Mouse (Mus musculus) testis, adult 2 months (tissue): Measurements from ENCODE around the gene Nedd9. TPM values are rescaled to one million over a fixed set of nuclear protein-coding genes. Genes with fewer than 3 reads are reported as not detected.

Experiments used
- H3K27ac ChIP-seq: fragments of 200-500 bp; 2 replicates; pipeline ENCODE4 v1.5.1; 2012; ENCODE audit warnings: low read depth, low read length; ENCODE audit not compliant: control insufficient read depth, insufficient read depth
- H3K27me3 ChIP-seq: fragments of 200-500 bp; 2 replicates; pipeline ENCODE4 v1.6.1; 2012; ENCODE audit warnings: mild to moderate bottlenecking, low read length, moderate library complexity; ENCODE audit not compliant: control insufficient read depth, insufficient read depth
- H3K36me3 ChIP-seq: fragments of 200-500 bp; 2 replicates; pipeline ENCODE4 v1.6.1; 2012; ENCODE audit warnings: mild to moderate bottlenecking, low read length; ENCODE audit not compliant: control insufficient read depth, insufficient read depth
- H3K4me1 ChIP-seq: fragments of 200-500 bp; 2 replicates; pipeline ENCODE4 v1.6.1; 2012; ENCODE audit warnings: low read length; ENCODE audit not compliant: control insufficient read depth, insufficient read depth
- H3K4me3 ChIP-seq: fragments of 200-500 bp; 2 replicates; pipeline ENCODE4 v1.5.1; 2012; ENCODE audit warnings: low read depth, mild to moderate bottlenecking, low read length, moderate library complexity, mixed read lengths; ENCODE audit not compliant: control insufficient read depth
- CTCF ChIP-seq: fragments of 200-500 bp; IDR thresholded peaks from 2 replicates; pipeline ENCODE4 v1.5.1; 2012; ENCODE audit warnings: low read depth, mild to moderate bottlenecking, inconsistent platforms, low read length, moderate library complexity; ENCODE audit not compliant: control insufficient read depth, insufficient read depth, insufficient replicate concordance
- POLR2A ChIP-seq: fragments of 200-500 bp; IDR thresholded peaks from 2 replicates; pipeline ENCODE4 v1.6.1; 2012; ENCODE audit warnings: low read depth, mild to moderate bottlenecking, inconsistent platforms, low read length, moderate library complexity; ENCODE audit not compliant: control insufficient read depth
- polyA plus RNA-seq: library from polyadenylated mRNA; depleted of rRNA; stranded (reverse); fragments of >200 nt; gene quantifications from 2 replicates; pipeline ENCODE4 v1.2.3, GENCODE M21; 2012

The Nedd9 gene
- polyA plus RNA-seq, 1 experiment, result 3.0 TPM

DNA sequence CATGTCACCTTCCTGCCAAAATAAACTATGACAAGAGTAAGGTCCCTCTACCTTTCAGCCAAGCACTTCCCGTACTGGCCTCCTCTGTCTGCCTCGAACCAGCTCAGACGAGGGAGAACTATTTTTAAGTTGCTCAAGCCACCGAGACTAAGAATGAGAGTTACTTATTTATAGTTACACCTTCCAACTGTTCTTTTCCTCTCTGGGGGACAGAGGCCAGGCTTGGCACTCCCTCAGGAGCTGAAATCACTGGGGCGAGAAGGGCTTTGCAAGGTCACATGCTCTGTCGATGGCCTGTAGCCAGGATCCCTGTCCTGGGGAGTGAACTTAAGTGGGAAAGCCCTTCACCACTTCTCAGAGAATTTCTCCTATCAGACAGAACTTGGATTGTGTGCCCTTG lies 150.9 kb downstream of the Nedd9 start:
- Histone ChIP-seq H3K36me3 (no peaks in the 10 kb centered on the region), H3K4me3 (no peak overlapping the region), H3K27ac (no peak overlapping the region), H3K27me3 (no peaks in the 10 kb centered on the region), H3K4me1 (peaks cover 7% of the 10 kb centered on the region)
- TF ChIP-seq POLR2A, result no peak
- no peak for TF ChIP-seq CTCF

DNA sequence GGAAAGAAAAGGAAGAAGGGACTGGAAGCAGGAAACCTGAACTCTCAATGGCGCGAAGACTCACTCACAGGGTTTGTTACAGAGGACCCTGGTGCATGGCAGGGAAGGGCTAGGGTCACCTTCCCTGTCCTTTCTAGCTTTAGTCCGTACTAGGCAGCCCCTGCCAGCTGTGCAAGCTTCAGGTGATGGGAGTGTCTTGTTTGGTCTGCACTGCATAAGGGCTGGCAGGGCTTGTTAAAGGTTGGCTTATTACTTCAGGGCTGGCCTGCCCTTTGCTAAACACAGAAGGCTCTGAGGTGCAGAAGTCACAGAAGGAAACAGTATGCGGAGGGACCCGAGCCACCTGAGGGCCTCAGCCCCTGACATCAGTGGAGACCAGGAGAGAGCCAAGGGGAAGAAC lies 151.4 kb downstream of the Nedd9 start:
- H3K27ac ChIP-seq, result no peak overlapping the region
- peaks cover 7% of the 10 kb centered on the region for H3K4me1 ChIP-seq
- no peak overlapping the region for H3K4me3 ChIP-seq
- H3K36me3 ChIP-seq, result no peaks in the 10 kb centered on the region
- H3K27me3 ChIP-seq, result no peaks in the 10 kb centered on the region
- TF ChIP-seq CTCF (no peak), POLR2A (no peak)

DNA sequence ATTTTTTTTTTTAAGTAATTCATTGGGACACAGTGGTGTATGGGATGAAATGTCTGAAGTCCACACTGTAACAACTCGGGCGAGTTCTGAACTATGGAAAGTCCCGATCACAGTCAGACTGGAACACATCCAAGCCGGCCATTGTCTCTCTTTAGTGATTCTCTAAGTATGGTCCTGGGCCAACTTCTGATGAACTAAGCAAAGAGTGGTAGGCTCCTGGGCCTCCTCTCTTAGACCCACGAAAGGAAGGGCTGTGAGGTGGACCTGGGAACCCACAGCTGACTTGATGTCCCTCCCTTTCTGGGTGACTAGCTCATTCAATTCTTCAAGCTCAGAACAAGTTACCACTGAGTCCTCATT lies 152.5 kb downstream of the Nedd9 start:
- H3K27ac ChIP-seq, result no peak overlapping the region
- no peak overlapping the region for H3K4me3 ChIP-seq
- TF ChIP-seq POLR2A (no peak), CTCF (no peak)
- no peaks in the 10 kb centered on the region for H3K27me3 ChIP-seq
- no peaks in the 10 kb centered on the region for H3K36me3 ChIP-seq
- H3K4me1 ChIP-seq, result peaks cover under 1% of the 10 kb centered on the region; the same call in 1 of the 2 replicates

DNA sequence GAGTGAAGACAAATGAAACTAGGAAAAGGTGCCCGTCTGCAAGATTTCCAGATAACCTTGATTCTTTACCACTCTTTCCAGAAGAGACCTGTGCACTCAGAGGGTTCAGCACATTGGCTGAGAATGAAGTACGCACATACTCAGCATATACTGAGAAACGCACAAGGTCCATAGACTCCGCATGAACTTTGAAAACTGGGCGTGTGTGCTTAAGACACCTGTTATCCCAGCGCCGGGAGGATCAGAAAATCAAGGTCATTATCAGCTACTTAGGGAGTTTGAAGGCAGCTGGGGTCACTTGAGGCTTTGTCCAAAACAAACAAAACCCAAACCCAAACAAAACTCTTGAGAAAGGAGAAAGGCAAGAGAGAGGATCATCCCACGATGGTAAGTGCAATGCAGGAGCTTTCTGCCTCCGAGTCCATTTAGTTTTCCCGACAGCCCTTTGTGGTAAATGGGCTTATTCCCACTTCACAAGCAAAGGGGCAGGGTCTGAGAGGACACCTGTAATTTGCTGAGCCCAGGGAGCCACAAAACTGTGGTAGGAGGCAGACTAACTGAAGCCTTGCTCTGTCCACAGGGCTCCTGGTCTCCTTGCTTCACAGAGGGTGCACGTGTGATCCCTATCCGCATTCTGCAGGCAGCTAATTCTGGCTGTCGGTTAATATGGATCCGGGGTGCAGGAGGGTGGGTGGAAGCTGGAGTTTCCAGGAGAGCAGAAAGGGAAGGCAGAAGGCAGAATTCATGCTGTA lies 153.1 kb downstream of the Nedd9 start:
- H3K27ac ChIP-seq, result no peak overlapping the region
- H3K4me3 ChIP-seq, result no peak overlapping the region
- no peak for TF ChIP-seq CTCF
- TF ChIP-seq POLR2A, result no peak
- H3K4me1 ChIP-seq, result no peaks in the 10 kb centered on the region
- H3K36me3 ChIP-seq, result no peaks in the 10 kb centered on the region
- no peaks in the 10 kb centered on the region for H3K27me3 ChIP-seq

GRCm38 (mm10) chr13:41331671-41332340 lies 155.4 kb downstream of the Nedd9 start:
- Histone ChIP-seq H3K36me3 (no peaks in the 10 kb centered on the region), H3K27ac (no peak overlapping the region), H3K4me1 (no peaks in the 10 kb centered on the region), H3K4me3 (no peak overlapping the region), H3K27me3 (no peaks in the 10 kb centered on the region)
- TF ChIP-seq CTCF (no peak), POLR2A (no peak)

DNA sequence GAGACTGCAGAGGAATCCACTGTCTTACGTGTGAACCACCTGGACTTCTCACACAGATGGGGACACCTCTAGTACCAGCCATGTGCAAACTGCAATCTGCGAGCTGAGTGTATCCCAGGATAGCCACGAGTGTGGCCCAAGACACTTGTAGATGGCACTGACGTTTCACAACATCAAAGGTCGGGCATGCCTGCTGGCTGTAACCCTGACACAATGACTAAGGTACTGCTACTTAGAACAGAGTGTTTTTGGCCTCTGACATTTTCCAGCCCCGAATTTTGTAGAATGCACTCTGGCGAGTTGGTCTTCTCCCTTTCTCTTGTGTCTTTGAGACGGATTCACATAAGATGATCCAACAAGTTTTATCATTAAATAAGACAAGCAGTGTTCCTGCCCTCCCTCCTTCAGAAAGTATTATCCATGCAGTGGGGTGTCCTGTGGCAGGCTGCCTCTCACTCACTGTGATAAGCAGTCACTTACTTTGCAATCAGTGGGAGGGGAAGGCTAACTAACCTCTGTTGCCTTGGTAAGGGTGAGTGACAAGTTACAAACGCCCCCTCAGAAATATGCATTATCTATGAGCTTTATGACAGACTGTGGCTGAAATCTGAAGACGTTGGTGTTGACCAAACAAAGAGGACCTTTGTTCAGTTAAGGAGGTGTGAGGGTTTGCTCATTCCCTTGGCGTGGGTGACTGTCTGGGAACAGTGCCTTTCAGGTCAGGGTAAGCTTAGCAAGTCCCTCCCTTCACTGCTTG lies 156.4 kb downstream of the Nedd9 start:
- Histone ChIP-seq H3K4me1 (no peaks in the 10 kb centered on the region), H3K4me3 (no peak overlapping the region), H3K27me3 (no peaks in the 10 kb centered on the region), H3K36me3 (no peaks in the 10 kb centered on the region), H3K27ac (no peak overlapping the region)
- TF ChIP-seq CTCF, result no peak
- TF ChIP-seq POLR2A, result no peak

DNA sequence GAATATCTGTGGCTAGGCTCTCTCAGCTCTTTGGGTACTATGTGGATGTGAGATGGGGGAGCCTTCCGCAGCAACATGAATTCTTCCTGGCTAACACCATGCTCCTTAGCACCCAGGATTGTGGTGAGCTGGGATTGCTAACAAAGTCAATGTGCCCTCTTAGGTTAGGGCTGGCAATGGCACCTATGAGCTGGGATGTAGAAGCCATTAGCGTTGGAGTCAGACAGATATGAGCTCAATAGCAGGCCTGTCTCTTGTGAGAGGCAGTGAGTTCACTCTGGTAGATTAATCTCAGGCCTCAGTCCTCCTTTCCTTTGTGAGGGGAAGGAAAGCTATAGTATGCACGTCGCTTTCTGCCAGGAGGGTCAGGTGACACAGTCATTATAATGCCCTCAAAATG lies 157.1 kb downstream of the Nedd9 start:
- Histone ChIP-seq H3K36me3 (no peaks in the 10 kb centered on the region), H3K4me1 (no peaks in the 10 kb centered on the region), H3K27me3 (no peaks in the 10 kb centered on the region), H3K4me3 (no peak overlapping the region), H3K27ac (no peak overlapping the region)
- no peak for TF ChIP-seq POLR2A
- no peak for TF ChIP-seq CTCF
